Comparison of ENCODE assay signal across 8 mouse cellular contexts in the genomic region with DNA sequence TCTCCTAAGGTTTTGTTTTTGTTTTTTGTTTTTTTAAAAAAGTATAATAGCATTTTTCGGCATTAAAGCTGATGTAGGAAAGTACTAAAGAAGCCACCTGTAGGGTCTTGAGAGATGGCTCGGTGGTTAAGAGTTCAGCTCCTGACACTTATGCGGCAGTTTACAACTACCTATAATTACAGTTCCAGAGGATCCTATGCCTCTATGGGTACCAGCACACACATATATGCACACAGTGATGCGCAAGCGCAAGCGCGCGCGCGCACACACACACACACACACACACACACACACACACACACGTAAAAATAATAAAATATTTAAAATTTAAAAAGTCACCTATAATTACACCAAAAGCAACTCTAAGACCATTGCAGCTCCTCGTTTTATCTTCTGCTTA. TPM values are rescaled to one million over a fixed set of nuclear protein-coding genes. Genes with fewer than 3 reads are reported as not detected.
DNase-seq lines count a peak whose midpoint lies in the region; ATAC-seq and TF ChIP-seq lines count a peak whose summit lies in the region.

No protein-coding gene starts in this region.

- no peaks in the 10 kb centered on the region for H3K4me1 ChIP-seq in heart, embryonic 11.5 days (ENCODE audit: control insufficient read depth, insufficient read depth, low read length)
- peaks cover 4 to 15% of the 10 kb centered on the region in 2 experiments; a peak in 3 of 4 replicates for H3K4me1 ChIP-seq in CH12.LX (ENCODE audit: control insufficient read depth in 1 of 2, insufficient read depth in 2 of 2)
- no peaks in the 10 kb centered on the region for H3K4me1 ChIP-seq in cerebellum, adult 2 months (ENCODE audit: control insufficient read depth, insufficient read depth, low read length)

- no peaks in the 10 kb centered on the region for H3K79me2 ChIP-seq in CH12.LX (replicated peaks; ENCODE audit: control insufficient read depth, extremely low read depth, insufficient read depth, poor library complexity, severe bottlenecking)

- TF ChIP-seq CTCF in CH12.LX (conservative IDR thresholded peaks at IDR 0.05 in 1 of 2, IDR thresholded peaks at IDR 0.05 in 1 of 2; ENCODE audit: low read depth in 2 of 2, low read length in 2 of 2), result no peak
- no peak for TF ChIP-seq CTCF in cerebellum, adult 2 months (IDR thresholded peaks at IDR 0.05; ENCODE audit: borderline replicate concordance, insufficient read depth, low read depth, low read length)

- dilution Hi-C loops in CH12.LX (cut with MboI; ENCODE audit: extremely low pct_ligation_motif_present, extremely low pct_unique_long_range_greater_than_20kb, low sequenced_read_pairs), result no loop called here

- no peaks in the 10 kb centered on the region for H3K9me3 ChIP-seq in heart, embryonic 11.5 days (replicated peaks; ENCODE audit: control insufficient read depth, low read length)
- H3K9me3 ChIP-seq in CH12.LX (replicated peaks; ENCODE audit: low read length), result no peaks in the 10 kb centered on the region

- H3K9ac ChIP-seq in heart, embryonic 11.5 days (ENCODE audit: low read depth, low read length), result no peak overlapping the region; the same call in 1 of the 2 replicates
- H3K9ac ChIP-seq in CH12.LX (ENCODE audit: insufficient read depth, low read depth), result peak overlapping the region; percentile 87

- no peak overlapping the region for H3K27ac ChIP-seq in heart, embryonic 11.5 days (ENCODE audit: low read depth, low read length)
- H3K27ac ChIP-seq in CH12.LX (ENCODE audit: insufficient read depth, low read depth), result peak overlapping the region; percentile 49
- no peak overlapping the region for H3K27ac ChIP-seq in cerebellum, adult 2 months (ENCODE audit: insufficient read depth, low read length)

- no peak for TF ChIP-seq POLR2A in CH12.LX (IDR thresholded peaks at IDR 0.05; ENCODE audit: low read depth, low read length)
- TF ChIP-seq POLR2A in cerebellum, adult 2 months (IDR thresholded peaks at IDR 0.05; ENCODE audit: borderline replicate concordance, insufficient read depth, low read length), result no peak

- ATAC-seq in heart, embryonic 11.5 days (replicated peaks; ENCODE audit: insufficient number of reproducible peaks, low FRiP score, low TSS enrichment), result no peak
- peak; percentile 3 to 10; a peak in 1 of 4 replicates for ATAC-seq in hematopoietic stem cell, adult 5-6 weeks (replicated peaks in 1 of 2; ENCODE audit: insufficient read depth in 1 of 2, low FRiP score in 2 of 2, low TSS enrichment in 1 of 2, low read depth in 1 of 2, poor library complexity in 2 of 2, severe bottlenecking in 2 of 2)
- peak; percentile 34; the same call in 1 of the 2 replicates for ATAC-seq in megakaryocyte, adult 5-6 weeks (ENCODE audit: poor library complexity, severe bottlenecking)

- H3K4me3 ChIP-seq in heart, embryonic 11.5 days (ENCODE audit: low read depth, low read length), result peak overlapping the region; percentile 59
- peak overlapping the region; percentile 52 to 87 (median 83) for H3K4me3 ChIP-seq in CH12.LX (replicated peaks in 1 of 3; ENCODE audit: low read depth in 2 of 3, low read length in 2 of 3, poor library complexity in 1 of 3)
- H3K4me3 ChIP-seq in cerebellum, adult 2 months (replicated peaks; ENCODE audit: insufficient read depth, low read depth, low read length), result no peak overlapping the region

- 86% methylated on average over 12 of the region's 12 CpGs for WGBS in heart, embryonic 11.5 days (ENCODE audit: insufficient replicate concordance)
- 88% methylated on average over 12 of the region's 12 CpGs for WGBS in cerebellum, adult 2 months

- TF ChIP-seq RAD21 in CH12.LX (IDR thresholded peaks at IDR 0.05; ENCODE audit: low read depth, low read length), result no peak

- in situ Hi-C loops in CH12.LX (cut with MboI; ENCODE audit: low pct_ligation_motif_present, low pct_unique_long_range_greater_than_20kb, low sequenced_read_pairs), result no loop called here

- TF ChIP-seq EP300 in CH12.LX (IDR thresholded peaks at IDR 0.05; ENCODE audit: low read length), result no peak

- no peak for DNase-seq in heart, adult 11 months
- DNase-seq in CH12.LX (ENCODE audit: extremely low read depth), result peak; percentile 41
- DNase-seq in urinary bladder, postnatal 36 days (ENCODE audit: low spot score in 2 of 2), result no peak
- DNase-seq in cerebellum, adult 2 months, result no peak
- no peak for DNase-seq in spleen, adult 12 weeks (ENCODE audit: low spot score)

- no peaks in the 10 kb centered on the region for H3K36me3 ChIP-seq in heart, embryonic 11.5 days (ENCODE audit: control insufficient read depth, insufficient read depth, low read length)
- peaks cover 5 to 10% of the 10 kb centered on the region in 2 experiments for H3K36me3 ChIP-seq in CH12.LX (replicated peaks in 1 of 2; ENCODE audit: control insufficient read depth in 1 of 2, insufficient read depth in 1 of 2, low read length in 1 of 2)

- peak overlapping the region; percentile 79 for H3K4me2 ChIP-seq in heart, embryonic 11.5 days
- no peak overlapping the region; the same call in 1 of the 2 replicates for H3K4me2 ChIP-seq in CH12.LX (ENCODE audit: insufficient read depth, low read depth, poor library complexity, severe bottlenecking)

- H3K27me3 ChIP-seq in heart, embryonic 11.5 days (ENCODE audit: control insufficient read depth, insufficient read depth, low read length), result no peaks in the 10 kb centered on the region
- H3K27me3 ChIP-seq in CH12.LX (replicated peaks), result no peaks in the 10 kb centered on the region
- no peaks in the 10 kb centered on the region for H3K27me3 ChIP-seq in cerebellum, adult 2 months (ENCODE audit: control insufficient read depth, insufficient read depth, low read length)

TF ChIP-seq in CH12.LX, 34 proteins besides CTCF, POLR2A, EP300 and RAD21:
- TF ChIP-seq NRF1 (IDR thresholded peaks at IDR 0.05; ENCODE audit: low read depth, low read length) (peak; percentile 83), MAZ (IDR thresholded peaks at IDR 0.05; ENCODE audit: low read depth, low read length) (no peak), TCF12 (IDR thresholded peaks at IDR 0.05; ENCODE audit: low read depth, low read length) (0 out of 2 replicates have a peak, but pooled peaks have one; percentile 8), KAT2A (IDR thresholded peaks at IDR 0.05; ENCODE audit: insufficient replicate concordance, low read length) (no peak), JUN (IDR thresholded peaks at IDR 0.05; ENCODE audit: insufficient read depth, low read depth, low read length) (no peak), HCFC1 (IDR thresholded peaks at IDR 0.05; ENCODE audit: low read depth, low read length) (no peak; the same call in 1 of the 2 replicates), MEF2A (IDR thresholded peaks at IDR 0.05; ENCODE audit: borderline replicate concordance, low read depth, low read length) (no peak), SIN3A (IDR thresholded peaks at IDR 0.05; ENCODE audit: low read length) (no peak)
TF ChIP-seq in CH12.LX: peak in this region for 2.

RNA-seq across cellular contexts. Expression of a gene that starts 0.8 kb away (rescaled TPM):
- 4.7 and 6.7 TPM in 2 replicates for polyA plus RNA-seq in heart, embryonic 11.5 days (2014; fragmentation: Nextera tagmentation; extraction: Ambion mirVana)
- total RNA-seq in CH12.LX (2012; rRNA removed) (9.0 and 9.9 TPM in 2 replicates), CH12.LX (2014; rRNA removed) (18.9 and 20.6 TPM in 2 replicates)
- 12.8 and 14.4 TPM in 2 replicates for polyA plus RNA-seq in CH12.LX (2012; ENCODE audit: insufficient read length, low read depth)
- 29.0 and 35.5 TPM in 2 replicates for total RNA-seq in hematopoietic stem cell, adult 5-6 weeks (2017)
- total RNA-seq in megakaryocyte, adult 5-6 weeks (2015), result 18.0 and 26.5 TPM in 2 replicates
- 14.1 and 15.3 TPM in 2 replicates for total RNA-seq in megakaryocyte, adult 5-6 weeks (2017)
- polyA plus RNA-seq in cerebellum, adult 2 months (2012; rRNA removed), result 1.5 and 1.6 TPM in 2 replicates

RNA-seq across cellular contexts. Expression of a gene that starts 46.3 kb away (rescaled TPM):
- polyA plus RNA-seq in heart, embryonic 11.5 days (2014; fragmentation: Nextera tagmentation; extraction: Ambion mirVana), result 14.8 and 15.2 TPM in 2 replicates
- total RNA-seq in CH12.LX (2012; rRNA removed) (9.8 and 10.5 TPM in 2 replicates), CH12.LX (2014; rRNA removed) (15.1 and 27.1 TPM in 2 replicates)
- 11.0 and 17.1 TPM in 2 replicates for polyA plus RNA-seq in CH12.LX (2012; ENCODE audit: insufficient read length, low read depth)
- total RNA-seq in hematopoietic stem cell, adult 5-6 weeks (2017), result 16.2 and 19.8 TPM in 2 replicates
- 6.7 and 8.1 TPM in 2 replicates for total RNA-seq in megakaryocyte, adult 5-6 weeks (2015)
- 10.5 and 11.2 TPM in 2 replicates for total RNA-seq in megakaryocyte, adult 5-6 weeks (2017)
- polyA plus RNA-seq in cerebellum, adult 2 months (2012; rRNA removed), result 20.7 and 21.8 TPM in 2 replicates
